Mouse (Mus musculus) hematopoietic stem cell, adult 5-6 weeks (primary cell): ENCODE data around the gene Nsmce4a. TPM values are rescaled to one million over a fixed set of nuclear protein-coding genes. Genes with fewer than 3 reads are reported as not detected.

Experiments
- ATAC-seq, 2 experiments: fragments of 125-278 bp in 1 of 2; replicated peaks in 1 of 2; 2 replicates each; pipeline ENCODE4 v1.8.0; 2016 to 2017; ENCODE audit warnings: inconsistent platforms in 2 of 2, mild to moderate bottlenecking in 2 of 2, moderate number of reproducible peaks in 2 of 2, low read depth in 1 of 2, moderate TSS enrichment in 1 of 2; ENCODE audit not compliant: low FRiP score in 2 of 2, poor library complexity in 2 of 2, severe bottlenecking in 2 of 2, insufficient read depth in 1 of 2, low TSS enrichment in 1 of 2
- total RNA-seq: library from RNA; stranded (forward); fragments of 172-1452, 232-1000 nt; gene quantifications from 2 replicates; pipeline ENCODE4 v1.2.3, GENCODE M21; 2017

Gene Nsmce4a
- total RNA-seq, 1 experiment from 2014 or later = 168 TPM

DNA sequence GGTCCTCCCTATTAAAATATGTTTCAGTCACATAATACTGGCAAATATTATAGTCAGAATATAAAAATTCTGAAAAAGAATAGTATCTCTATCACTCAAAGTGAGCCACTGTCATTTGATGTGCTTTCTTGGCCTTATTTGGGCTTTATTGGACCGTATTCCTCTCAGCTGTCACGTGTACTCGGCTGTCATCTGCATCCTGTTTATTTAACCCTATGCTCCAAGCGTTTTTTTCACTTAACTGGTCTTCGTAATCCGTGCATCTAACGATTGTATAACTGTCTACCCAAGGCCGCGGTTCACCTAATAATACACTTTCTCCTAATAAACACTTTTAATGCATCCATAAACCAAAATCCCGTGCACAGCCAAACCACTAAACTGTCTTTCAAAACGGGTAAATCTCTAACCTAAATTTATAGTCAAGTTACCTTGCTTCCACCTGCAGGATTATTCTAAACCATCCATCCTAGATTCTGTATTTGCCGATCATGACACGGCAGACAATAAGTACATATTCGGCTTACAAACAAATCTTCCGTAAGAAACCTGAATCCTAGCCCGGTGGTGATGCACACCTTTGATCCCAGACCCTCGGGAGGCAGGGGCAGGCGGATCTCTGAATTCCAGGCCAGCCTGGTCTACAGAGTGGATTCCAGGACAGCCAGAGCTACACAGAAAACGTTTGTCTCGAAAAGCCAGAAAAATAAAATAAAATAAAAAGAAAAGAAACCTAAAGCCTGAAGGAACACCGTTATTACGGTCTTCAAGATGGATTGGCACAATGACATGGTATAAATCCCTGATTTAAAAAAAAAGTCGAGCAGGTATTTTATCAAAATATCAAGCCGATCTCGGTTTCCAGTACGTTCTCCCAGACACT lies 54.5 kb downstream of the Nsmce4a start:
- no peak for ATAC-seq

DNA sequence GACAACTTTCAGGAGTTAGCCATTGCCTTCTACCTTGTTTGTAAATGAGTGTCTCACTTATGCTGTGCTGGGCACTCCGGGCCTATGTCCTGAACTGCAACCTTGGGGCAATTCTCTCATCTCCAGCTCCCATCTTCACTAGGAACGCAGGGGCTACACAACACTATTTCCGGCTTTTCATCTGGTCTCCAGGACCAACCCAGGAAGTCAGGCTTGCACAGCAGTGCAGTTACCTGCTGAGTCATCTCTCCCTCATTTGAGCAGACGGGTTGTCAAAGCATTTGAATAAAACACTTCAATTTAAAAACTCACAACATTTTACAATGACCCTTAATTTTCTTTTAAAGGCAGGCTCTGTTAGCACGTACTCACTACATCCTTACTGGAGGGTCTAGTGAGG lies 62.7 kb downstream of the Nsmce4a start:
- peak in 1 of 2 experiments; percentile 42; a peak in 1 of 4 replicates for ATAC-seq

DNA sequence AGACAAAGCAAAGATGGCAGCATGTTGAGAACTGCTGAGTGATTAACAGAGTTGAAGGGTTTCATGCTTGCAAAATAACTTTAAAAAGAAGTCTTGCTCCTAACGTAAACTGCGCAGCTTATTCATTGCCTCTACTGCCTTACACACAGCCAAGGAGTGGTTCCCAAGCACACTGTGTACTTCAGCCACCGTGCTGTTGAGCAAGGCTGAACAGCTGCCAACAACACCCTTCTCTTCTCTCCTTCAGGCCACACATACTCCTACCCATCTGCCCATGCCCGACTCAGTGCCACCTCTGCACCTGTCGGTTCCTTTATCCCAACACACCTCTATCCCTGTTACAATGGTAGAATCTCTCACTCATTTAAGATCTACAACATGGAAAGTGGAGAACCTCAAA lies 69.9 kb downstream of the Nsmce4a start:
- no peak for ATAC-seq

DNA sequence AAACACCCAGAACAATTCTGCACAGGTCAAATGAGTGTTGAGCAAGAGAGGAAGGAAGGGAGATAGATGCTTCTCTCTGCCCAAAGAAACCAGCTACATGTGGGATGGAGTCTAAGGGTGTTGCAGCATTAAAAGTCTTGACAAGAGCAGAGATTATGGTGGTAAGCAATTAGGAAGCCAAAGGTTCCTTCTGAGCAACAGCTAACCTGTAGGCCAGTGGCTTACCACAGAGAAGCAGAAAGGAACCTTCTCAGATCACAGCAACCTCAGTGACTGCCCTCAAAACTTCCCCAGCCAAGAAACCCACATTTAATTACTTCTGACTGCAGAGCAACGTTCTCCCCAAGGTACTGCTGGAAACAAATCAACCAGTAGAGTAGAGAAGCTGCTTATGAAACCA lies 71.4 kb downstream of the Nsmce4a start:
- ATAC-seq = peak; percentile 84 to 89

DNA sequence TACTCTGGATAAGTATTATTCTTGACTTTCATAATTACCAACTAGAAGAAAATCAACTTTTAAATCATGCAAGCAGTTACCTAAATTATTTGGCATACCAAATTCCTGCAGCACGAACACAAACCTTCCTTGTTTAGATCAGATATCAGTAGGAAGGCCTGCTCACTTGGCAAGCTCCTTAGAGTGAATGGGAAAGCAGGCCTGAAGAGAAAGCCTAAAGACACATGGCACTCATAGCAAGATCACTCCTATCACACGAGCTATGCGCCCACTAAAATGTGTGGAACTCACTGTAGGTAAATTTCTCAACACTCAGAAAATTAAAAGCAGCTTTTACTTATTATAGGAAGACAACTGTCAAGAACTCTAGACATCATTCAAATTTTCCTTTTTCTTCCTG lies 79.6 kb downstream of the Nsmce4a start:
- no peak for ATAC-seq

DNA sequence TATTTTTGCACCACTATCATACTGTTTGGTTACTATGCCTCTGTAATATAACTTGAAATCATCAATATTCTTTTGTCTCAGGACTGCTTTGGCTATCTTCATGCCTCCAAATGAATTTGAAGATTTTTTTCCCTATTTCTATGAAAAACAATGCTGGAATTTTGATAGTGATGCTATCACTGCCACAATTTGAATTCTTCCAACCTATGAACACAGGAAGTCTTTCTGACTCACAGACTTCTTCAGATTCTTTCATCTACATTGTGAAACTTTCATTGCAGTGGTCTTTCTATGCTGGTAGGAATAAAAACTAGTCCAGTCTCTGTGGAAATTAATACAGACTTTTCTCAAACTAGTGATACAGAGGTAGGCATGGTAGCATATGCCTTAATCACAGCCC lies 80.9 kb downstream of the Nsmce4a start:
- ATAC-seq = no peak

Other genes starting within 250 kb of the Nsmce4a start
- gene Ate1, start 52.7 kb downstream of the Nsmce4a start, total RNA-seq = 57.8 and 65.5 TPM in 2 replicates
- gene Tacc2, start 4.3 kb upstream of the Nsmce4a start, total RNA-seq = 2.0 and 6.9 TPM in 2 replicates
- 1.9 and 3.1 TPM in 2 replicates for gene Btbd16, start 201.0 kb upstream of the Nsmce4a start, total RNA-seq